Mouse (Mus musculus): ENCODE measurements around the gene Hoxa13.

Hoxa13 gene

GRCm38 (mm10) chr6:52270494-52271480 lies 10.1 kb upstream of the Hoxa13 start:
- peak; percentile 46 for DNase-seq (ENCODE audit: low read depth, low spot score)

- DNase-seq (ENCODE audit: low read depth, low spot score), result no peak
These were observed 8.1 kb upstream of the Hoxa13 start for GRCm38 (mm10) chr6:52268756-52269155.

GRCm38 (mm10) chr6:52268341-52268740 lies 7.7 kb upstream of the Hoxa13 start:
- no peak for DNase-seq (ENCODE audit: low read depth, low spot score)

GRCm38 (mm10) chr6:52267691-52268090 lies 7.0 kb upstream of the Hoxa13 start:
- no peak for DNase-seq (ENCODE audit: low read depth, low spot score)

- DNase-seq (ENCODE audit: low read depth, low spot score), result no peak
These were observed 6.5 kb upstream of the Hoxa13 start for GRCm38 (mm10) chr6:52267221-52267620.

- no peak for DNase-seq (ENCODE audit: low read depth, low spot score)
These were observed 5.9 kb upstream of the Hoxa13 start for GRCm38 (mm10) chr6:52266666-52266985.

GRCm38 (mm10) chr6:52265913-52266665 lies 5.4 kb upstream of the Hoxa13 start:
- DNase-seq (ENCODE audit: low read depth, low spot score), result no peak

- DNase-seq (ENCODE audit: low read depth, low spot score), result no peak
These were observed 4.7 kb upstream of the Hoxa13 start for GRCm38 (mm10) chr6:52265306-52265912.

GRCm38 (mm10) chr6:52264106-52264790 lies 3.6 kb upstream of the Hoxa13 start:
- no peak for DNase-seq (ENCODE audit: low read depth, low spot score)

- no peak for DNase-seq (ENCODE audit: low read depth, low spot score)
These were observed 2.6 kb upstream of the Hoxa13 start for GRCm38 (mm10) chr6:52263321-52263585.

- DNase-seq (ENCODE audit: low read depth, low spot score), result no peak
These were observed 2.0 kb upstream of the Hoxa13 start for GRCm38 (mm10) chr6:52262463-52263320.

- no peak for DNase-seq (ENCODE audit: low read depth, low spot score)
These were observed 1.2 kb upstream of the Hoxa13 start for GRCm38 (mm10) chr6:52261751-52262462.

- no peak for DNase-seq (ENCODE audit: low read depth, low spot score)
These were observed 844 bp downstream of the Hoxa13 start for GRCm38 (mm10) chr6:52259811-52260261.

GRCm38 (mm10) chr6:52259081-52259790 lies 1.4 kb downstream of the Hoxa13 start:
- DNase-seq (ENCODE audit: low read depth, low spot score), result no peak

- peak; percentile 53 for DNase-seq (ENCODE audit: low read depth, low spot score)
These were observed 3.7 kb downstream of the Hoxa13 start for GRCm38 (mm10) chr6:52256956-52257355.

GRCm38 (mm10) chr6:52253511-52254500 lies 6.9 kb downstream of the Hoxa13 start:
- no peak for DNase-seq (ENCODE audit: low read depth, low spot score)

- no peak for DNase-seq (ENCODE audit: low read depth, low spot score)
These were observed 7.8 kb downstream of the Hoxa13 start for GRCm38 (mm10) chr6:52252775-52253376.
